Mouse (Mus musculus) limb, embryonic 13.5 days (tissue): Measurements from ENCODE around the gene Npffr2. TPM values are rescaled to one million over a fixed set of nuclear protein-coding genes. Genes with fewer than 3 reads are reported as not detected.
A peak's percentile ranks its signal among the peaks of the same experiment; 100 is the strongest.
"Not testable (repeated sequence)": the region's sequence is repeated elsewhere in the genome, so short reads cannot be mapped to it uniquely, and the experiment has no call there.

ENCODE experiments used
- ATAC-seq: fragments of 200-750 bp; cut with Nextera tagmentation; 2 replicates; pipeline ENCODE4 v1.8.0; 2017; ENCODE audit warnings: low read depth, moderate number of reproducible peaks, moderate TSS enrichment; ENCODE audit not compliant: low FRiP score
- H3K27ac ChIP-seq: fragments of 300-500 bp; sonication (generic); 2 replicates; pipeline ENCODE4 v1.5.1; 2015; ENCODE audit warnings: inconsistent platforms, mild to moderate bottlenecking, moderate library complexity
- H3K27me3 ChIP-seq: fragments of 300-500 bp; sonication (generic); 2 replicates; pipeline ENCODE4 v1.6.1; 2015; ENCODE audit warnings: mild to moderate bottlenecking, inconsistent platforms
- H3K36me3 ChIP-seq: fragments of 300-500 bp; sonication (generic); 2 replicates; pipeline ENCODE4 v1.6.1; 2015; ENCODE audit warnings: inconsistent platforms, mild to moderate bottlenecking, moderate library complexity
- H3K4me1 ChIP-seq: fragments of 300-500 bp; sonication (generic); 2 replicates; pipeline ENCODE4 v1.6.1; 2015; ENCODE audit warnings: inconsistent platforms
- H3K4me2 ChIP-seq: fragments of 300-500 bp; sonication (generic); replicated peaks from 2 replicates; pipeline ENCODE4 v1.6.1; 2015; ENCODE audit warnings: inconsistent platforms, mild to moderate bottlenecking, moderate library complexity
- H3K4me3 ChIP-seq: fragments of 300-500 bp; sonication (generic); 2 replicates; pipeline ENCODE4 v1.5.1; 2015; ENCODE audit warnings: moderate library complexity, mild to moderate bottlenecking, inconsistent platforms
- H3K9ac ChIP-seq: fragments of 300-500 bp; sonication (generic); 2 replicates; pipeline ENCODE4 v1.6.1; 2015; ENCODE audit warnings: mild to moderate bottlenecking, inconsistent platforms
- H3K9me3 ChIP-seq: fragments of 300-500 bp; sonication (generic); 2 replicates; pipeline ENCODE4 v1.6.1; 2016; ENCODE audit warnings: inconsistent platforms
- WGBS: fragments of 180-500 bp; shearing (Covaris S2); methylation state at CpG from one replicate; pipeline ENCODE4 v1.1.7; 2015; 5-methylcytosine and 5-hydroxymethylcytosine counted together
- polyA plus RNA-seq: library from polyadenylated mRNA; unstranded; fragments of >200 nt; fragmentation: Nextera tagmentation; extraction: Ambion mirVana; gene quantifications from 2 replicates; pipeline ENCODE4 v1.2.1, GENCODE M21; 2015

Npffr2 gene
- 0.09 TPM in 1 of 2 replicates, not detected in the other for polyA plus RNA-seq

GRCm38 (mm10) chr5:89526878-89527578, at the start of gene Npffr2:
Gene Npffr2, plus strand, starts transcription at chr5:89527429.
- no peaks in the 10 kb centered on the region for H3K9me3 ChIP-seq
- H3K27me3 ChIP-seq = peaks cover 16% of the 10 kb centered on the region
- peaks cover 15% of the 10 kb centered on the region for H3K4me1 ChIP-seq
- 3% methylated on average over 23 of the region's 23 CpGs for WGBS
- H3K4me2 ChIP-seq = peak within 1 kb of the TSS; percentile 80
- peak within 1 kb of the TSS; percentile 43 for H3K4me3 ChIP-seq
- H3K9ac ChIP-seq = peak within 1 kb of the TSS; percentile 55
- no peaks in the 10 kb centered on the region for H3K36me3 ChIP-seq
- ATAC-seq = peak; percentile 85
- H3K27ac ChIP-seq = no peak within 1 kb of the TSS

- WGBS = 90% methylated on average over 1 of the region's 1 CpGs
- Histone ChIP-seq H3K4me1 (no peaks in the 10 kb centered on the region), H3K27ac (no peak overlapping the region), H3K36me3 (no peaks in the 10 kb centered on the region), H3K4me3 (no peak overlapping the region), H3K4me2 (no peak overlapping the region), H3K9me3 (no peaks in the 10 kb centered on the region), H3K9ac (no peak overlapping the region), H3K27me3 (no peaks in the 10 kb centered on the region)
- no peak for ATAC-seq
Observed at GRCm38 (mm10) chr5:89492560-89492959, 34.7 kb upstream of the Npffr2 start.

GRCm38 (mm10) chr5:89500182-89500581, 27.0 kb upstream of the Npffr2 start:
- Histone ChIP-seq H3K27me3 (no peaks in the 10 kb centered on the region), H3K4me1 (no peaks in the 10 kb centered on the region), H3K9me3 (no peaks in the 10 kb centered on the region), H3K27ac (no peak overlapping the region), H3K4me2 (no peak overlapping the region), H3K9ac (no peak overlapping the region), H3K36me3 (no peaks in the 10 kb centered on the region), H3K4me3 (no peak overlapping the region)
- 53% methylated on average over 6 of the region's 6 CpGs for WGBS
- ATAC-seq = no peak

- WGBS = 74% methylated on average over 4 of the region's 4 CpGs
- H3K27ac ChIP-seq = no peak overlapping the region
- H3K36me3 ChIP-seq = no peaks in the 10 kb centered on the region
- H3K9me3 ChIP-seq = peaks cover 4% of the 10 kb centered on the region; the same call in 1 of the 2 replicates
- 0 out of 2 replicates have a peak, but pooled peaks cover 3% of the 10 kb centered on the region for H3K27me3 ChIP-seq
- H3K9ac ChIP-seq = no peak overlapping the region
- no peak overlapping the region for H3K4me3 ChIP-seq
- H3K4me1 ChIP-seq = no peaks in the 10 kb centered on the region
- H3K4me2 ChIP-seq = no peak overlapping the region
- ATAC-seq = no peak
Observed at GRCm38 (mm10) chr5:89518641-89519040, 8.6 kb upstream of the Npffr2 start.

- Histone ChIP-seq H3K9ac (peak overlapping the region; percentile 55; the same call in 1 of the 2 replicates), H3K36me3 (no peaks in the 10 kb centered on the region)
Observed at GRCm38 (mm10) chr5:89526181-89526778, 949 bp upstream of the Npffr2 start.

GRCm38 (mm10) chr5:89528951-89529350, 1.7 kb downstream of the Npffr2 start:
- WGBS = 23% methylated on average over 4 of the region's 4 CpGs
- H3K27me3 ChIP-seq = peaks cover 13% of the 10 kb centered on the region
- no peaks in the 10 kb centered on the region for H3K36me3 ChIP-seq
- no peak overlapping the region for H3K27ac ChIP-seq
- H3K9me3 ChIP-seq = no peaks in the 10 kb centered on the region
- no peak overlapping the region for H3K9ac ChIP-seq
- ATAC-seq = no peak
- H3K4me2 ChIP-seq = no peak overlapping the region
- H3K4me3 ChIP-seq = no peak overlapping the region
- peaks cover 15% of the 10 kb centered on the region for H3K4me1 ChIP-seq

More at GRCm38 (mm10) chr5:89526181-89526778, 949 bp upstream of the Npffr2 start:
- Histone ChIP-seq H3K4me1 (peaks cover 15% of the 10 kb centered on the region), H3K27ac (no peak overlapping the region), H3K27me3 (peaks cover 16% of the 10 kb centered on the region), H3K4me2 (peak overlapping the region; percentile 80), H3K9me3 (no peaks in the 10 kb centered on the region), H3K4me3 (peak overlapping the region; percentile 43)
- ATAC-seq = peak; percentile 64; the same call in 1 of the 2 replicates
- WGBS = 7% methylated on average over 14 of the region's 14 CpGs

GRCm38 (mm10) chr5:89529391-89529790, 2.2 kb downstream of the Npffr2 start:
- H3K27me3 ChIP-seq = peaks cover 13% of the 10 kb centered on the region
- H3K9me3 ChIP-seq = no peaks in the 10 kb centered on the region
- 48% methylated on average over 2 of the region's 2 CpGs for WGBS
- H3K4me3 ChIP-seq = no peak overlapping the region
- no peak overlapping the region for H3K4me2 ChIP-seq
- no peak for ATAC-seq
- no peaks in the 10 kb centered on the region for H3K36me3 ChIP-seq
- H3K9ac ChIP-seq = no peak overlapping the region
- no peak overlapping the region for H3K27ac ChIP-seq
- peaks cover 15% of the 10 kb centered on the region for H3K4me1 ChIP-seq

GRCm38 (mm10) chr5:89536018-89536417, 8.8 kb downstream of the Npffr2 start:
- Histone ChIP-seq H3K4me2 (no peak overlapping the region), H3K4me3 (no peak overlapping the region), H3K27ac (no peak overlapping the region), H3K9ac (no peak overlapping the region), H3K36me3 (no peaks in the 10 kb centered on the region), H3K9me3 (no peaks in the 10 kb centered on the region), H3K27me3 (no peaks in the 10 kb centered on the region), H3K4me1 (no peaks in the 10 kb centered on the region)
- no peak for ATAC-seq
- WGBS = 92% methylated on average over 3 of the region's 3 CpGs

GRCm38 (mm10) chr5:89542472-89542871, 15.2 kb downstream of the Npffr2 start:
- no peaks in the 10 kb centered on the region for H3K4me1 ChIP-seq
- no peak overlapping the region for H3K4me3 ChIP-seq
- 80% methylated on average over 3 of the region's 3 CpGs for WGBS
- H3K9ac ChIP-seq = no peak overlapping the region
- H3K27me3 ChIP-seq = no peaks in the 10 kb centered on the region
- H3K4me2 ChIP-seq = no peak overlapping the region
- H3K9me3 ChIP-seq = no peaks in the 10 kb centered on the region
- H3K36me3 ChIP-seq = no peaks in the 10 kb centered on the region
- ATAC-seq = no peak
- no peak overlapping the region for H3K27ac ChIP-seq

- Histone ChIP-seq H3K4me3 (no peak overlapping the region), H3K27me3 (no peaks in the 10 kb centered on the region), H3K27ac (no peak overlapping the region), H3K9me3 (no peaks in the 10 kb centered on the region), H3K4me1 (no peaks in the 10 kb centered on the region), H3K4me2 (no peak overlapping the region), H3K36me3 (no peaks in the 10 kb centered on the region), H3K9ac (no peak overlapping the region)
- peak; percentile 71 for ATAC-seq
- 32% methylated on average over 2 of the region's 2 CpGs for WGBS
Observed at GRCm38 (mm10) chr5:89543476-89543875, 16.2 kb downstream of the Npffr2 start.

GRCm38 (mm10) chr5:89559118-89559517, 31.9 kb downstream of the Npffr2 start:
- H3K27ac ChIP-seq, H3K9me3 ChIP-seq, H3K4me1 ChIP-seq, ATAC-seq, H3K4me3 ChIP-seq, H3K36me3 ChIP-seq, H3K27me3 ChIP-seq, H3K4me2 ChIP-seq, H3K9ac ChIP-seq: not testable (repeated sequence)
- WGBS = 53% methylated on average over 4 of the region's 4 CpGs

GRCm38 (mm10) chr5:89561381-89561780, 34.2 kb downstream of the Npffr2 start:
- H3K4me3 ChIP-seq = no peak overlapping the region
- H3K9ac ChIP-seq = no peak overlapping the region
- no peak for ATAC-seq
- H3K36me3 ChIP-seq = no peaks in the 10 kb centered on the region
- no peaks in the 10 kb centered on the region for H3K4me1 ChIP-seq
- H3K27ac ChIP-seq = no peak overlapping the region
- H3K9me3 ChIP-seq = no peaks in the 10 kb centered on the region; the same call in 1 of the 2 replicates
- no peak overlapping the region for H3K4me2 ChIP-seq
- H3K27me3 ChIP-seq = no peaks in the 10 kb centered on the region
